Mouse (Mus musculus) kidney, embryonic 16.5 days (tissue): ENCODE data around the gene Rem1. TPM values are rescaled to one million over a fixed set of nuclear protein-coding genes. Genes with fewer than 3 reads are reported as not detected.

Source experiments
- polyA plus RNA-seq: library from polyadenylated mRNA; unstranded; fragments of >200 nt; fragmentation: Nextera tagmentation; extraction: Ambion mirVana; gene quantifications from 2 replicates; pipeline ENCODE4 v1.2.1, GENCODE M21; 2015

Rem1 gene
- polyA plus RNA-seq, 1 experiment from 2014 or later, result 59.1 TPM

Other genes starting within 250 kb of the Rem1 start
- 8.9 and 10.0 TPM in 2 replicates for gene Sox12, start 228.9 kb upstream of the Rem1 start, polyA plus RNA-seq
- 31.5 and 34.2 TPM in 2 replicates for gene Zcchc3, start 211.9 kb upstream of the Rem1 start, polyA plus RNA-seq
- 0.67 and 0.85 TPM in 2 replicates for gene 6820408C15Rik, start 211.4 kb upstream of the Rem1 start, polyA plus RNA-seq
- gene Defb23, start 162.3 kb upstream of the Rem1 start, polyA plus RNA-seq, result not detected in 2 replicates
- not detected in 2 replicates for gene Defb20, start 149.9 kb upstream of the Rem1 start, polyA plus RNA-seq
- gene Defb22, start 136.8 kb upstream of the Rem1 start, polyA plus RNA-seq, result not detected in 2 replicates
- gene Defb26, start 115.3 kb upstream of the Rem1 start, polyA plus RNA-seq, result not detected in 2 replicates
- 0.54 TPM in 1 of 2 replicates, not detected in the other for gene Defb28, start 108.7 kb upstream of the Rem1 start, polyA plus RNA-seq
- 2.1 and 2.8 TPM in 2 replicates for gene Defb29, start 86.9 kb upstream of the Rem1 start, polyA plus RNA-seq
- not detected in 2 replicates for gene Gm17416, start 57.6 kb upstream of the Rem1 start, polyA plus RNA-seq
- gene Defb21, start 54.2 kb upstream of the Rem1 start, polyA plus RNA-seq, result not detected in 2 replicates
- 10.1 and 14.1 TPM in 2 replicates for gene Defb19, start 46.6 kb upstream of the Rem1 start, polyA plus RNA-seq
- not detected in 2 replicates for gene Defb45, start 27.6 kb upstream of the Rem1 start, polyA plus RNA-seq
- 0.51 and 0.86 TPM in 2 replicates for gene Defb36, start 22.6 kb upstream of the Rem1 start, polyA plus RNA-seq
- gene Defb25, start 3.9 kb upstream of the Rem1 start, polyA plus RNA-seq, result 24.4 and 31.8 TPM in 2 replicates
- 158 and 159 TPM in 2 replicates for gene H13, start 42.5 kb downstream of the Rem1 start, polyA plus RNA-seq
- gene Mcts2, start 60.1 kb downstream of the Rem1 start, polyA plus RNA-seq, result 27.6 and 28.0 TPM in 2 replicates
- gene Id1, start 109.3 kb downstream of the Rem1 start, polyA plus RNA-seq, result 139 and 151 TPM in 2 replicates
- gene Cox4i2, start 127.2 kb downstream of the Rem1 start, polyA plus RNA-seq, result 19.6 and 22.1 TPM in 2 replicates
- 113 and 116 TPM in 2 replicates for gene Bcl2l1, start 204.8 kb downstream of the Rem1 start, polyA plus RNA-seq
- 83.9 and 97.6 TPM in 2 replicates for gene Tpx2, start 221.0 kb downstream of the Rem1 start, polyA plus RNA-seq